Mouse (Mus musculus) heart, embryonic 16.5 days (tissue): ENCODE measurements around the gene Sympk. TPM values are rescaled to one million over a fixed set of nuclear protein-coding genes. Genes with fewer than 3 reads are reported as not detected.

Experiments
- ATAC-seq: fragments of 200-750 bp; cut with Nextera tagmentation; replicated peaks from 2 replicates; pipeline ENCODE4 v1.8.0; 2017; ENCODE audit warnings: moderate number of reproducible peaks; ENCODE audit not compliant: insufficient read depth, low FRiP score; ENCODE audit errors: extremely low read depth
- H3K27ac ChIP-seq: fragments of 300-500 bp; sonication (generic); 2 replicates; pipeline ENCODE4 v1.5.1; 2014; ENCODE audit warnings: mild to moderate bottlenecking, low read length, control low read depth, moderate library complexity
- H3K27me3 ChIP-seq: fragments of 300-500 bp; sonication (generic); 2 replicates; pipeline ENCODE4 v1.6.1; 2014; ENCODE audit warnings: low read length, mixed read lengths; ENCODE audit not compliant: control insufficient read depth, insufficient read depth
- H3K36me3 ChIP-seq: fragments of 300-500 bp; sonication (generic); 2 replicates; pipeline ENCODE4 v1.6.1; 2014; ENCODE audit not compliant: control insufficient read depth, insufficient read depth
- H3K4me1 ChIP-seq: fragments of 300-500 bp; sonication (generic); 2 replicates; pipeline ENCODE4 v1.6.1; 2014; ENCODE audit warnings: low read length, mixed read lengths; ENCODE audit not compliant: control insufficient read depth, insufficient read depth
- H3K4me2 ChIP-seq: fragments of 300-500 bp; sonication (generic); 2 replicates; pipeline ENCODE4 v1.6.1; 2014; ENCODE audit warnings: low read depth, mild to moderate bottlenecking, control low read depth, low read length
- H3K4me3 ChIP-seq: fragments of 300-500 bp; sonication (generic); 2 replicates; pipeline ENCODE4 v1.5.1; 2014; ENCODE audit warnings: mild to moderate bottlenecking, control low read depth, low read length
- H3K9ac ChIP-seq: fragments of 300-500 bp; sonication (generic); 2 replicates; pipeline ENCODE4 v1.6.1; 2014; ENCODE audit warnings: low read length, control low read depth
- H3K9me3 ChIP-seq: fragments of 300-500 bp; sonication (generic); replicated peaks from 2 replicates; pipeline ENCODE4 v1.6.1; 2016; ENCODE audit warnings: low read length; ENCODE audit not compliant: control insufficient read depth
- WGBS: fragments of 180-500 bp; shearing (Covaris S2); extraction: QIAGEN DNeasy Blood & Tissue Kit; methylation state at CpG from one replicate; pipeline ENCODE4 v1.1.7; 2014; 5-methylcytosine and 5-hydroxymethylcytosine counted together
- polyA plus RNA-seq: library from polyadenylated mRNA; unstranded; fragments of >200 nt; fragmentation: Nextera tagmentation; extraction: Ambion mirVana; gene quantifications from 2 replicates; pipeline ENCODE4 v1.2.1, GENCODE M21; 2015

Sympk gene
- polyA plus RNA-seq, 1 experiment from 2014 or later = 25.3 TPM

GRCm38 (mm10) chr7:19031641-19032040 is 7.5 kb downstream of the Sympk start:
- Histone ChIP-seq H3K9me3 (no peaks in the 10 kb centered on the region), H3K36me3 (peaks cover 48% of the 10 kb centered on the region), H3K27ac (no peak overlapping the region), H3K9ac (no peak overlapping the region), H3K27me3 (no peaks in the 10 kb centered on the region), H3K4me2 (no peak overlapping the region), H3K4me3 (no peak overlapping the region), H3K4me1 (no peaks in the 10 kb centered on the region)
- 65% methylated on average over 4 of the region's 4 CpGs for WGBS
- no peak for ATAC-seq

DNA sequence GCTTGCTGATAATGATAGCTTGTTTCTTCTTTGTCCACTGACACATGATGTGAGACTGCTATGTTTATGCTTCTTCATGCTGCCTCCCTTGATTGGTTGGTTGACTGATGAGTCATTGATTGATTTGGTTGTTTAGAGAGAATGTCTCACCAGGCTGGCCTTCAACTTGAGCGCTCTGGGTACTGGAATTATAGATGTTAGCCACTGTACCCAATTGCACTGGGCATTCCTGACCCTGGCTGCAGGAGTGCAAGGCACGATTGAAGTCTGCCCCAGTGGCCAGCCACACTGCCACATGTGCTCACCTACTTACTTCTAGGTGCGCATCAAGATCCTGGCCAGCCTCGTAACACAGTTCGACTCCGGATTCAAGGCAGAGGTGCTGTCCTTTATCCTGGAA is 20.4 kb downstream of the Sympk start:
- Histone ChIP-seq H3K27ac (no peak overlapping the region), H3K4me3 (no peak overlapping the region), H3K36me3 (peaks cover 80% of the 10 kb centered on the region), H3K9ac (no peak overlapping the region), H3K27me3 (no peaks in the 10 kb centered on the region), H3K9me3 (no peaks in the 10 kb centered on the region), H3K4me2 (no peak overlapping the region), H3K4me1 (no peaks in the 10 kb centered on the region)
- WGBS = 96% methylated on average over 6 of the region's 6 CpGs
- ATAC-seq = no peak

DNA sequence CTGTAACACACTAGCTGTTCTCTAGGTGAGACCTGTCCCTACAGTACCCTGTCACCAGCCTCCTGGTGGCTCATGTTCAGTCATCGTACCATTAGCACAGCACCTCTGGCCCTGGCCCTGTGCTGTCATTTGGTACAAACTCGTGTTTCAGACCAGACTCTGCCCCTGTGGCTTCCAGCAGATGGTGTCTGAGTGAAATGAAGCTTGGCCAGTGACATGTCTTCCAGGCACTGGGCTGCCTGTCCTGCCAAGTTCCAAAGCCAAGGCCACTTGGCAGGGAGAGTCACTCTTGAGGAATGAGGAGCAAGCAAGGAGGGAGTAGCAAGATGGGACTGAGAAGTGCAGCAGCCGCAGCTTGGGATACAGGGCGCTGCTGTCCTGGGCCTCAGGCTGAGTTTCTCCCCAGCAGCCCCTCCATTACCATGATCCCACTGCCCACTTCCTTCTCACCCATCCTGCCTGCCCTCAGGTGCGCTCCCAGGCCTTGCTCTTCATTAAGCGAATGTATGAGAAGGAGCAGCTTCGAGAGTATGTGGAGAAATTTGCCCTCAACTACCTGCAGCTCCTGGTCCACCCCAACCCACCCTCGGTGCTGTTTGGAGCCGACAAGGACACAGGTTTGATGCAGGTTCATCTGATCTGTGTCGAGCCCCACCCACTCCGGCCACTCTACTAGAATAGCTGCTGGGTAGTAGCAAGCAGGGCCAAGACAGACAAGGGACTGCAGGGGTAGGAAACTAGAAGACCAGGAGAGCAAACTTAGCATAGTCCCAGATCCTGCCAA is 22.3 kb downstream of the Sympk start:
- Histone ChIP-seq H3K36me3 (peaks cover 75% of the 10 kb centered on the region), H3K4me1 (no peaks in the 10 kb centered on the region), H3K9ac (no peak overlapping the region), H3K27me3 (no peaks in the 10 kb centered on the region), H3K9me3 (no peaks in the 10 kb centered on the region), H3K27ac (no peak overlapping the region), H3K4me2 (no peak overlapping the region), H3K4me3 (no peak overlapping the region)
- WGBS = 90% methylated on average over 11 of the region's 11 CpGs
- ATAC-seq = no peak

- H3K4me3 ChIP-seq = no peak overlapping the region
- H3K27me3 ChIP-seq = no peaks in the 10 kb centered on the region
- WGBS = 84% methylated on average over 14 of the region's 14 CpGs
- no peak for ATAC-seq
- H3K9ac ChIP-seq = no peak overlapping the region
- peaks cover 64% of the 10 kb centered on the region for H3K36me3 ChIP-seq
- H3K9me3 ChIP-seq = no peaks in the 10 kb centered on the region
- no peak overlapping the region for H3K4me2 ChIP-seq
- no peaks in the 10 kb centered on the region for H3K4me1 ChIP-seq
- H3K27ac ChIP-seq = no peak overlapping the region
These were observed 23.9 kb downstream of the Sympk start for GRCm38 (mm10) chr7:19048006-19048527.

- no peak for ATAC-seq
- H3K9ac ChIP-seq = no peak overlapping the region
- H3K36me3 ChIP-seq = peaks cover 56% of the 10 kb centered on the region
- H3K9me3 ChIP-seq = no peaks in the 10 kb centered on the region
- 93% methylated on average over 5 of the region's 5 CpGs for WGBS
- H3K4me2 ChIP-seq = no peak overlapping the region
- H3K27ac ChIP-seq = no peak overlapping the region
- H3K27me3 ChIP-seq = no peaks in the 10 kb centered on the region
- no peak overlapping the region for H3K4me3 ChIP-seq
- H3K4me1 ChIP-seq = no peaks in the 10 kb centered on the region; the same call in 1 of the 2 replicates
These were observed 25.1 kb downstream of the Sympk start for GRCm38 (mm10) chr7:19049252-19049651.

DNA sequence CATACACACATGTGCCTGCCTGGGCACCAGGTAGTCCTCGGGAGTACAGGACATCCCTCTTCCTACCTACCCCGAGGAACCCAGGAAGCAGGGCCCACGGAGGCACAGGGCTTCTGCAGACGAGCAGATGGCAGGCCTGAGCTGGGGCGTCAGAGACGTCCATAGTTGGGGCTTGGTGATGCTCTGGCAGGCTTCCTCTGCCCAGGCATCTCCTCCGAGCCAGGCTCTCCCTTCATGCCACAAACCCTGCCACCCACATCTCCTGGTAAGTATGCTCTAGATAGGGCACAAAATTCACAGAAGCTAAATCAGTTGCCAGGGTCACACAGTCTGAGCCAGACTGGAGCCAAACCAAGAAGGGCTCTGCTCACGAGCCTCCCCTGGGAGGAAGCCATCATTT is 26.0 kb downstream of the Sympk start:
- 80% methylated on average over 8 of the region's 8 CpGs for WGBS
- Histone ChIP-seq H3K9me3 (no peaks in the 10 kb centered on the region), H3K4me1 (no peaks in the 10 kb centered on the region; the same call in 1 of the 2 replicates), H3K4me2 (no peak overlapping the region), H3K36me3 (peaks cover 51% of the 10 kb centered on the region), H3K4me3 (no peak overlapping the region), H3K27me3 (no peaks in the 10 kb centered on the region), H3K27ac (no peak overlapping the region), H3K9ac (no peak overlapping the region)
- no peak for ATAC-seq

- Histone ChIP-seq H3K9ac (no peak overlapping the region), H3K27me3 (no peaks in the 10 kb centered on the region), H3K9me3 (no peaks in the 10 kb centered on the region), H3K27ac (no peak overlapping the region), H3K4me1 (no peaks in the 10 kb centered on the region; the same call in 1 of the 2 replicates), H3K4me2 (no peak overlapping the region), H3K4me3 (no peak overlapping the region), H3K36me3 (peaks cover 41% of the 10 kb centered on the region)
- ATAC-seq = no peak
- 60% methylated on average over 4 of the region's 4 CpGs for WGBS
These were observed 27.0 kb downstream of the Sympk start for GRCm38 (mm10) chr7:19051161-19051560.

- Histone ChIP-seq H3K27me3 (no peaks in the 10 kb centered on the region), H3K36me3 (peaks cover 34% of the 10 kb centered on the region), H3K9ac (no peak overlapping the region), H3K27ac (no peak overlapping the region), H3K9me3 (no peaks in the 10 kb centered on the region), H3K4me1 (no peaks in the 10 kb centered on the region; the same call in 1 of the 2 replicates), H3K4me2 (no peak overlapping the region), H3K4me3 (no peak overlapping the region)
- WGBS = 84% methylated on average over 15 of the region's 15 CpGs
- ATAC-seq = no peak
These were observed 28.4 kb downstream of the Sympk start for GRCm38 (mm10) chr7:19052345-19053135.

- no peaks in the 10 kb centered on the region for H3K27me3 ChIP-seq
- no peak overlapping the region for H3K4me2 ChIP-seq
- no peak overlapping the region for H3K4me3 ChIP-seq
- H3K9me3 ChIP-seq = no peaks in the 10 kb centered on the region
- ATAC-seq = no peak
- H3K9ac ChIP-seq = no peak overlapping the region
- no peaks in the 10 kb centered on the region; the same call in 1 of the 2 replicates for H3K4me1 ChIP-seq
- 90% methylated on average over 7 of the region's 7 CpGs for WGBS
- H3K27ac ChIP-seq = no peak overlapping the region
- peaks cover 28% of the 10 kb centered on the region for H3K36me3 ChIP-seq
These were observed 29.0 kb downstream of the Sympk start for GRCm38 (mm10) chr7:19053136-19053532.
